Mouse (Mus musculus) right cerebral cortex, postnatal 4 days (tissue): Measurements from ENCODE around the gene Lbx2.

Source experiments
- DNase-seq: peaks from one replicate; pipeline ENCODE4 v3.0.0-alpha.2; 2022

The Lbx2 gene

DNA sequence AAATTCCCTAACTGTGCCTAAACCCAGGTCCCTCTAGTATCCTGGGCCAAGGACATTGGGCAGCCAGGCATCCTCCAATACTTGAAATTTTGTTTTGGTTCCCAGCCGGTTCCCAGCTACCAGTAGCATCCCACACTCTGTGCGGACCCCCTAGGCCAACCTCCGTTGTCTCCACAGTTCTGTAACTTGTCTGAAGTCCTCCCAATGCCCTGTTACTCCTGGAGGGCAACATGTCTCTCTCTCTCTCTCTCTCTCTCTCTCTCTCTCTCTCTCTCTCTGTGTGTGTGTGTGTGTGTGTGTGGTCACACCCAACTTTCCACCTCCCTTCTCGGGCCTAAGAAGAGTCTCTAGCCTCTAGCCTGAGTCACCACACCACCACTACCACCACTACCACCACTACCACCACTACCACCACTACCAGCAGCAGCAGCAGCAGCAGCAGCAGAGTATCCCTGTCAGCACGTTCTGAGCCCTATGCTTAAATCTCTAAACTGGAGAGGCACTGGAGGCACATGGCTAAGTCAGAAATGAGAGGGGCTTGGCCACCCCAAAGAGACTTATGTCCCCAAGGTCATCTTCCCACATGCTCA, 50.2 kb downstream of the Lbx2 start:
- DNase-seq, result no peak

GRCm38 (mm10) chr6:83136881-83137575, 50.9 kb downstream of the Lbx2 start:
- no peak for DNase-seq

DNA sequence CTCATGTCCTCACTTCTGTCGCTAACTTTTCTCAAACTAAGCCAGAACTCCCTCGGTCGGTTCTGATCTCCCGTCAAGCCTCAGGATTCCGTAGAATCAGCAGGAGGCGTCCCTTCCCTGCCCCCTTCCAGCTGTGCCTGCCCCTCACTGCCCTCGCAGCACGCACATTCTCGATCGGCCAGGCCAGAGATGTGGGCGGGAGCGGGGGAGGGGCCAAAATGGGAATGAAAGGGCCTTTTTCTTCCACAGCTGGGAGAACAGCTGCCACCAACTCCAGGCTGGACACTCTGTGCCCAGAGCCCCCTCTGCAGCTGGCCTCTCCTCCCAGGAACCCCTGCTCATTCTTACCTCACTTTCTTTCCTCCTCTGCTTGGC, 51.4 kb downstream of the Lbx2 start:
- DNase-seq, result peak; percentile 59
